Mouse (Mus musculus): Measurements from ENCODE around the gene Rasgef1b. TPM values are rescaled to one million over a fixed set of nuclear protein-coding genes. Genes with fewer than 3 reads are reported as not detected.
A peak's percentile ranks its signal among the peaks of the same experiment; 100 is the strongest.

The Rasgef1b gene
- polyA plus RNA-seq, 1 experiment from 2014 or later: 3.6 TPM

DNA sequence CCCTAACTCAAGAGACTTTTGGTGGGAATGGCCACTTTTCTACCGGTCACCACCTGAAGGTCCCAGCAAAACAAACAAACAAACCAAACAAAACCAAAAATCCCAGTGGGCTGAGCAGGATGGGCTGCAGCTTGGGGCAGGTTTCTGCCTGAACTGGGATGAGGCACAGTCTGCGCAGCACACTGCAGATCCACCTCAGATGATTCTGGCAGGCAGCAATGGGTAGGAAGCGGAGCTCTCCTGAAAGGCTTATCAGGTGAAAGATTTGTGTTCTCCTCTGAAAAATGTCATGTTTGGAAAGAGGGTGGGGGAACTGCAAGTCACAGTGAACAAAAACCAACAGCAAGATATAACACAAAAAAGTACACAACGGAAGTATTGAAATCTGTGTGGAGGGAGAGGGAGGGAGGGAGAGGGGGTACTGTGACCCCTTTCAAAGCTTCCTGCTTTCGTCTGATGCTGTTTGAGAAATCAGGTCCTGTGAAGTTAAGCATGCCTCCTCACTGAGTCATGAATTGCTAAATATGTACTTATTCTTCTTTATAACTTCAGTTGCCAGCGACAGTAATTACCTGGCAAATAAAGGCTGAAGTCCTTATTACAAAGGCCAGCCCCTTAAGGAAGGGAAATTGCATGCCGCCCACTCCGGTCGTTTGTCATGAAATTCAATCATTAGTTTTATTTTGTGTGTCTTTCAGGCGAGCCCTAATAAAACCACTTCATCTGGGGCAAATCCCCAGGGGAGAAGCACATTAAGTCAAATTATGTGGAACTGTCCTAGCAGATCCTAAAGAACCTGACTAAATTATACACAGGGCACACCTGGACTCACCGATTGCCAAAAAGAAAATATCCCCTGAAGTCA lies 491.7 kb downstream of the Rasgef1b start:
- peak; percentile 43; the same call in 1 of the 2 replicates for ATAC-seq
- Histone ChIP-seq H3K9ac (ENCODE audit: low read depth, low read length) (no peak overlapping the region), H3K27me3 (replicated peaks; ENCODE audit: control insufficient read depth, insufficient read depth, low read length) (no peaks in the 10 kb centered on the region), H3K27ac (ENCODE audit: low read depth, low read length) (no peak overlapping the region), H3K4me3 (ENCODE audit: low read depth, low read length) (no peak overlapping the region), H3K4me2 (replicated peaks; ENCODE audit: low read depth) (no peak overlapping the region), H3K4me1 (replicated peaks; ENCODE audit: control insufficient read depth, insufficient read depth, low read length) (no peaks in the 10 kb centered on the region), H3K36me3 (ENCODE audit: control insufficient read depth, insufficient read depth) (peaks cover 40% of the 10 kb centered on the region), H3K9me3 (ENCODE audit: control insufficient read depth) (no peaks in the 10 kb centered on the region)
- TF ChIP-seq CTCF (IDR thresholded peaks at IDR 0.05; ENCODE audit: low read depth): no peak
- WGBS: 55% methylated on average over 11 of the region's 11 CpGs

DNA sequence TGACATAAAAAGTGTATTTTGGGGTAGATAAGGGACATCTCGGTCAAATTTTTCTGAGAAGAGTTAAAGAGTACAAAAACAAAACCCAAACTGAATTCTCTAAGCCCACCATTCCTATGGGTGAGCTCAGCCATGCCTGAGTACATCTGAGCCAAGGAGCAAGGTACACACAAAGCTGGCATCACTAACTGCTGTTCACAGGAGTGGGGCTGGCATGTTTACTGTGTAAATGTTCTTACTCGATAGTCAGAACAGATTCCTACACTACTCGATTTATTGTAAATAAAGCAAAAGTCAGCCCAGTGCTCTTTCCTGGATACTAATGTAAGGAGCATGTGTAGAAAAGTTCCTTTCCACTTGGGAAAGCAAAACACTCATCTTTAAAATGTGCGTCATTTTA lies 492.4 kb downstream of the Rasgef1b start:
- Histone ChIP-seq H3K4me1 (replicated peaks; ENCODE audit: control insufficient read depth, insufficient read depth, low read length) (no peaks in the 10 kb centered on the region), H3K4me3 (ENCODE audit: low read depth, low read length) (no peak overlapping the region), H3K9ac (ENCODE audit: low read depth, low read length) (no peak overlapping the region), H3K27ac (ENCODE audit: low read depth, low read length) (no peak overlapping the region), H3K4me2 (replicated peaks; ENCODE audit: low read depth) (no peak overlapping the region), H3K36me3 (ENCODE audit: control insufficient read depth, insufficient read depth) (peaks cover 40% of the 10 kb centered on the region), H3K9me3 (ENCODE audit: control insufficient read depth) (no peaks in the 10 kb centered on the region), H3K27me3 (replicated peaks; ENCODE audit: control insufficient read depth, insufficient read depth, low read length) (no peaks in the 10 kb centered on the region)
- TF ChIP-seq CTCF (IDR thresholded peaks at IDR 0.05; ENCODE audit: low read depth): no peak
- WGBS: 69% methylated on average over 4 of the region's 4 CpGs
- ATAC-seq: no peak

DNA sequence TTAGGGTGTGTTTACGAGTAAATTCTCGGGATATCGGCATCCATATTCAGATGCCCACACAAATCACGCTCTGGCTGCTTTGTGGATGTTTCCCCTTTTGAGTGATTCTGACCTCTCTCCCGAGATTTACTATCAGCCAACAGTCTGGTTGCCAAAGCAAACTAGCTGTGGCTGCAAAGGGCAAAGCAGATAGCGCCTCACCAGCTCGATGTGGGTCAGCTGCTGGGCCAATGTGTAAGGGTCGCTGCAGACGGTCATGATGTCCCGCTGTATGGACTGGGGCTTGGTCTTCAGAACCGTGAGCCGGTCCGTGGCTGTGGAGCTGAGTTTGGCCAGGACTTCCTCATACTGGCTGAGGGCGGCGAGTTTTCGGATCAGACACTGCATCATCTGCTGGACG lies 494.6 kb downstream of the Rasgef1b start:
- H3K9me3 ChIP-seq (ENCODE audit: control insufficient read depth): no peaks in the 10 kb centered on the region
- no peak overlapping the region for H3K4me2 ChIP-seq (replicated peaks; ENCODE audit: low read depth)
- 90% methylated on average over 17 of the region's 17 CpGs for WGBS
- H3K27ac ChIP-seq (ENCODE audit: low read depth, low read length): no peak overlapping the region
- H3K4me3 ChIP-seq (ENCODE audit: low read depth, low read length): no peak overlapping the region
- H3K27me3 ChIP-seq (replicated peaks; ENCODE audit: control insufficient read depth, insufficient read depth, low read length): no peaks in the 10 kb centered on the region
- ATAC-seq: no peak
- no peak for TF ChIP-seq CTCF (IDR thresholded peaks at IDR 0.05; ENCODE audit: low read depth)
- no peak overlapping the region for H3K9ac ChIP-seq (ENCODE audit: low read depth, low read length)
- H3K36me3 ChIP-seq (ENCODE audit: control insufficient read depth, insufficient read depth): peaks cover 23% of the 10 kb centered on the region
- H3K4me1 ChIP-seq (replicated peaks; ENCODE audit: control insufficient read depth, insufficient read depth, low read length): no peaks in the 10 kb centered on the region

DNA sequence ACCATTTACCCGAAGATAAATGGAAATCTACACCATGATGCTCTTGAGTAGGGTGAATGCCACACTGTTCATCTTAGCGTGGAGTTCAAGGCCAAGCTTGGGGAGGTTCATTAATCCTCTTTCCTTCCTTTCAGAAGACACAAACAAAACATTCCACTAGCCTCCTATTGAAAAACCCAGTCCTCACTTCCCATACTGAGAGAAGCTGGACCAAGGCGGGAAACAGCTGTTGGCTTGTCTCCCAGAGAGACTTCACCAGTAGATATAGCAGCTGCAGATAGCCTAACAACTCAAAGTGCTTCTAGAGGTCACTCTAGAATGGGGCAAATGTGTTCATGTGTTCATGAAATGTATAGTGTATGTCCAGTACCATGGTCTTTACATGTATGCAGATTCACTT lies 495.7 kb downstream of the Rasgef1b start:
- no peak for TF ChIP-seq CTCF (IDR thresholded peaks at IDR 0.05; ENCODE audit: low read depth)
- H3K4me3 ChIP-seq (ENCODE audit: low read depth, low read length): no peak overlapping the region
- peaks cover 28% of the 10 kb centered on the region for H3K36me3 ChIP-seq (ENCODE audit: control insufficient read depth, insufficient read depth)
- no peaks in the 10 kb centered on the region for H3K27me3 ChIP-seq (replicated peaks; ENCODE audit: control insufficient read depth, insufficient read depth, low read length)
- no peak overlapping the region for H3K9ac ChIP-seq (ENCODE audit: low read depth, low read length)
- ATAC-seq: no peak
- H3K4me2 ChIP-seq (replicated peaks; ENCODE audit: low read depth): no peak overlapping the region
- WGBS: 62% methylated on average over 3 of the region's 3 CpGs
- no peaks in the 10 kb centered on the region for H3K4me1 ChIP-seq (replicated peaks; ENCODE audit: control insufficient read depth, insufficient read depth, low read length)
- no peaks in the 10 kb centered on the region for H3K9me3 ChIP-seq (ENCODE audit: control insufficient read depth)
- no peak overlapping the region for H3K27ac ChIP-seq (ENCODE audit: low read depth, low read length)

DNA sequence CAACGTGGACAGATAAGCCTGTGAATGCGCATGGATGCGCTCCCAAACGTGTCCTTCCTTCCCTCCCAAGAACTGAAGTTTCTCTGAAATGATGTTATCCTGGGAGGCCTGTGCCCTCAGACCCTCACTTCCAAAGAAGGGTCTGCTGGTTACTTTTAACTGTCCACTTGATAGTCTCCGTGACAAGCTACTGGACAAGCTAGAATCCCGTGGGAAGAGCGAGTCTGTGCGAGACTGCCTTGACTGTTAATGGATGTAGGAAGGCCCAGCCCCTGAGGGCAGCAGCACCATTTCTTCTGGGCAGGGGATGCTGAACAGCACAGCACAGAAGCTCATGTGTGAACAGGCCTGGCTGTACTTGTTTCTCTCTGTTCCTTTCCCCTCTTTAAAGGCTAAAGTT lies 496.5 kb downstream of the Rasgef1b start:
- Histone ChIP-seq H3K9me3 (ENCODE audit: control insufficient read depth) (no peaks in the 10 kb centered on the region), H3K4me3 (ENCODE audit: low read depth, low read length) (no peak overlapping the region), H3K4me2 (replicated peaks; ENCODE audit: low read depth) (no peak overlapping the region), H3K36me3 (ENCODE audit: control insufficient read depth, insufficient read depth) (peaks cover 32% of the 10 kb centered on the region), H3K27me3 (replicated peaks; ENCODE audit: control insufficient read depth, insufficient read depth, low read length) (no peaks in the 10 kb centered on the region), H3K4me1 (replicated peaks; ENCODE audit: control insufficient read depth, insufficient read depth, low read length) (no peaks in the 10 kb centered on the region), H3K9ac (ENCODE audit: low read depth, low read length) (no peak overlapping the region), H3K27ac (ENCODE audit: low read depth, low read length) (no peak overlapping the region)
- TF ChIP-seq CTCF (IDR thresholded peaks at IDR 0.05; ENCODE audit: low read depth): no peak
- no peak for ATAC-seq
- 91% methylated on average over 8 of the region's 8 CpGs for WGBS

DNA sequence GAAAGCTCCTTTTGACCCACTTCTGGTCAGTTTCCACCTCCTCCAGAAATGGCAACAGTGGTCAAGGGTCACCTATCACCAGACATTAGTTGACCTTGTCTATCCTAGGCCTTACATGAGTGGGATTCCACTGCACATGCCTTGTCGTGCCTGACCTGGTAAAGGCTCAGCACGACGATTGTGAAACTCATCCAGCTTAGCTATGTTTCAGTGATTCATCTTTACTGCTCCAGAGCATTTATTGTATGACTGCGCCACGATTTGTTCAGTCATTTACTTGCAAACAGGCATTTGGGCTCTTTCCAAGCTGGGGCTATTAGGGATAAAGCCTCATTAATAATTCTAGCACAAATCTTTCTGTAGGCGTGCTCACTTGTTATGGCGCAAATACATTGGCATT lies 498.4 kb downstream of the Rasgef1b start:
- Histone ChIP-seq H3K36me3 (ENCODE audit: control insufficient read depth, insufficient read depth) (peaks cover 45% of the 10 kb centered on the region), H3K9ac (ENCODE audit: low read depth, low read length) (no peak overlapping the region), H3K4me2 (replicated peaks; ENCODE audit: low read depth) (no peak overlapping the region), H3K4me1 (replicated peaks; ENCODE audit: control insufficient read depth, insufficient read depth, low read length) (no peaks in the 10 kb centered on the region), H3K27me3 (replicated peaks; ENCODE audit: control insufficient read depth, insufficient read depth, low read length) (no peaks in the 10 kb centered on the region), H3K27ac (ENCODE audit: low read depth, low read length) (no peak overlapping the region), H3K4me3 (ENCODE audit: low read depth, low read length) (no peak overlapping the region), H3K9me3 (ENCODE audit: control insufficient read depth) (no peaks in the 10 kb centered on the region)
- no peak for TF ChIP-seq CTCF (IDR thresholded peaks at IDR 0.05; ENCODE audit: low read depth)
- WGBS: 79% methylated on average over 7 of the region's 7 CpGs
- ATAC-seq: no peak
